ENCODE assay signal across 8 mouse cellular contexts in genomic region chr2:181364487-181364859, GRCm38 (mm10). TPM values are rescaled to one million over a fixed set of nuclear protein-coding genes. Genes with fewer than 3 reads are reported as not detected.
DNase-seq lines count a peak whose midpoint lies in the region; ATAC-seq lines count a peak whose summit lies in the region.

No protein-coding gene starts in this region.

- no peak for DNase-seq in kidney, adult 11 months
- DNase-seq in ZHBTc4 (ENCODE audit: low read depth, low spot score) = peak; percentile 18
- no peak for DNase-seq in thymus, postnatal 25 days
- no peak for DNase-seq in T-cell, adult 2 months (ENCODE audit: low spot score)
- no peak for DNase-seq in thymus, postnatal 14 days

- H3K4me3 ChIP-seq in kidney, embryonic 14.5 days (ENCODE audit: low read length) = peak overlapping the region; percentile 68
- peak overlapping the region; percentile 78 for H3K4me3 ChIP-seq in hindbrain, embryonic 12.5 days
- H3K4me3 ChIP-seq in midbrain, embryonic 13.5 days (replicated peaks) = peak overlapping the region; percentile 95

- H3K27me3 ChIP-seq in kidney, embryonic 14.5 days (ENCODE audit: control insufficient read depth, insufficient read depth, low read length) = no peaks in the 10 kb centered on the region
- no peaks in the 10 kb centered on the region for H3K27me3 ChIP-seq in hindbrain, embryonic 12.5 days
- no peaks in the 10 kb centered on the region for H3K27me3 ChIP-seq in midbrain, embryonic 13.5 days

- 7% methylated on average over 14 of the region's 14 CpGs for WGBS in kidney, embryonic 14.5 days
- 11% methylated on average over 14 of the region's 14 CpGs for WGBS in hindbrain, embryonic 12.5 days
- WGBS in midbrain, embryonic 13.5 days = 9% methylated on average over 14 of the region's 14 CpGs

- no peaks in the 10 kb centered on the region for H3K9me3 ChIP-seq in kidney, embryonic 14.5 days (ENCODE audit: control insufficient read depth, low read length)
- no peaks in the 10 kb centered on the region for H3K9me3 ChIP-seq in hindbrain, embryonic 12.5 days (replicated peaks)
- no peaks in the 10 kb centered on the region for H3K9me3 ChIP-seq in midbrain, embryonic 13.5 days

- peak overlapping the region; percentile 82 for H3K4me2 ChIP-seq in kidney, embryonic 14.5 days (replicated peaks; ENCODE audit: low read depth, low read length)
- peak overlapping the region; percentile 96 for H3K4me2 ChIP-seq in hindbrain, embryonic 12.5 days (replicated peaks)
- peak overlapping the region; percentile 98 for H3K4me2 ChIP-seq in midbrain, embryonic 13.5 days (replicated peaks)

- peak overlapping the region; percentile 80 for H3K9ac ChIP-seq in kidney, embryonic 14.5 days (ENCODE audit: low read depth, low read length)
- H3K9ac ChIP-seq in hindbrain, embryonic 12.5 days = peak overlapping the region; percentile 92
- H3K9ac ChIP-seq in midbrain, embryonic 13.5 days (replicated peaks) = peak overlapping the region; percentile 95

- peaks cover 40% of the 10 kb centered on the region for H3K36me3 ChIP-seq in kidney, embryonic 14.5 days (ENCODE audit: control insufficient read depth, insufficient read depth, low read length)
- peaks cover 43% of the 10 kb centered on the region for H3K36me3 ChIP-seq in hindbrain, embryonic 12.5 days
- H3K36me3 ChIP-seq in midbrain, embryonic 13.5 days = peaks cover 43% of the 10 kb centered on the region

- ATAC-seq in kidney, embryonic 14.5 days (ENCODE audit: low FRiP score, low TSS enrichment) = 0 out of 2 replicates have a peak, but pooled peaks have one; percentile 18
- no peak for ATAC-seq in hindbrain, embryonic 12.5 days (ENCODE audit: low FRiP score)
- ATAC-seq in midbrain, embryonic 13.5 days = peak; percentile 9; the same call in 1 of the 2 replicates

- peak overlapping the region; percentile 82; the same call in 1 of the 2 replicates for H3K27ac ChIP-seq in kidney, embryonic 14.5 days (ENCODE audit: low read depth, low read length)
- H3K27ac ChIP-seq in hindbrain, embryonic 12.5 days = peak overlapping the region; percentile 92
- peak overlapping the region; percentile 85 for H3K27ac ChIP-seq in midbrain, embryonic 13.5 days

- peaks cover 23% of the 10 kb centered on the region for H3K4me1 ChIP-seq in kidney, embryonic 14.5 days (ENCODE audit: control insufficient read depth, insufficient read depth, low read length)
- H3K4me1 ChIP-seq in hindbrain, embryonic 12.5 days = peaks cover 35% of the 10 kb centered on the region
- peaks cover 42% of the 10 kb centered on the region for H3K4me1 ChIP-seq in midbrain, embryonic 13.5 days (replicated peaks)

RNA-seq across cellular contexts. Expression of gene Zgpat, which starts 0.3 kb away (rescaled TPM):
- polyA plus RNA-seq in kidney, embryonic 14.5 days (2014; fragmentation: Nextera tagmentation; extraction: Ambion mirVana) = 25.7 and 39.0 TPM in 2 replicates
- 71.7 and 74.7 TPM in 2 replicates for polyA plus RNA-seq in hindbrain, embryonic 12.5 days (2016; fragmentation: Nextera tagmentation; extraction: Ambion mirVana)
- polyA plus RNA-seq in midbrain, embryonic 13.5 days (2015; fragmentation: Nextera tagmentation; extraction: Ambion mirVana) = 71.5 and 78.5 TPM in 2 replicates

RNA-seq across cellular contexts. Expression of gene Arfrp1, which starts 0.7 kb away (rescaled TPM):
- polyA plus RNA-seq in kidney, embryonic 14.5 days (2014; fragmentation: Nextera tagmentation; extraction: Ambion mirVana) = 51.5 and 53.9 TPM in 2 replicates
- polyA plus RNA-seq in hindbrain, embryonic 12.5 days (2016; fragmentation: Nextera tagmentation; extraction: Ambion mirVana) = 68.5 and 76.6 TPM in 2 replicates
- 91.6 and 95.9 TPM in 2 replicates for polyA plus RNA-seq in midbrain, embryonic 13.5 days (2015; fragmentation: Nextera tagmentation; extraction: Ambion mirVana)

RNA-seq across cellular contexts. Expression of gene Lime1, which starts 15.4 kb away (rescaled TPM):
- polyA plus RNA-seq in kidney, embryonic 14.5 days (2014; fragmentation: Nextera tagmentation; extraction: Ambion mirVana) = 17.3 and 22.1 TPM in 2 replicates
- polyA plus RNA-seq in hindbrain, embryonic 12.5 days (2016; fragmentation: Nextera tagmentation; extraction: Ambion mirVana) = 37.8 and 41.8 TPM in 2 replicates
- 42.1 and 46.7 TPM in 2 replicates for polyA plus RNA-seq in midbrain, embryonic 13.5 days (2015; fragmentation: Nextera tagmentation; extraction: Ambion mirVana)

RNA-seq across cellular contexts. Expression of gene Rtel1, which starts 44.9 kb away (rescaled TPM):
- polyA plus RNA-seq in kidney, embryonic 14.5 days (2014; fragmentation: Nextera tagmentation; extraction: Ambion mirVana) = 40.0 and 59.2 TPM in 2 replicates
- polyA plus RNA-seq in hindbrain, embryonic 12.5 days (2016; fragmentation: Nextera tagmentation; extraction: Ambion mirVana) = 47.8 and 49.2 TPM in 2 replicates
- 33.6 and 40.6 TPM in 2 replicates for polyA plus RNA-seq in midbrain, embryonic 13.5 days (2015; fragmentation: Nextera tagmentation; extraction: Ambion mirVana)

RNA-seq across cellular contexts. Expression of gene Stmn3, which starts 50.2 kb away (rescaled TPM):
- polyA plus RNA-seq in kidney, embryonic 14.5 days (2014; fragmentation: Nextera tagmentation; extraction: Ambion mirVana) = 0.46 and 0.62 TPM in 2 replicates
- 502 and 505 TPM in 2 replicates for polyA plus RNA-seq in hindbrain, embryonic 12.5 days (2016; fragmentation: Nextera tagmentation; extraction: Ambion mirVana)
- polyA plus RNA-seq in midbrain, embryonic 13.5 days (2015; fragmentation: Nextera tagmentation; extraction: Ambion mirVana) = 996 and 1,042 TPM in 2 replicates
